8 mouse cellular contexts compared by ENCODE assay signal in the genomic region with DNA sequence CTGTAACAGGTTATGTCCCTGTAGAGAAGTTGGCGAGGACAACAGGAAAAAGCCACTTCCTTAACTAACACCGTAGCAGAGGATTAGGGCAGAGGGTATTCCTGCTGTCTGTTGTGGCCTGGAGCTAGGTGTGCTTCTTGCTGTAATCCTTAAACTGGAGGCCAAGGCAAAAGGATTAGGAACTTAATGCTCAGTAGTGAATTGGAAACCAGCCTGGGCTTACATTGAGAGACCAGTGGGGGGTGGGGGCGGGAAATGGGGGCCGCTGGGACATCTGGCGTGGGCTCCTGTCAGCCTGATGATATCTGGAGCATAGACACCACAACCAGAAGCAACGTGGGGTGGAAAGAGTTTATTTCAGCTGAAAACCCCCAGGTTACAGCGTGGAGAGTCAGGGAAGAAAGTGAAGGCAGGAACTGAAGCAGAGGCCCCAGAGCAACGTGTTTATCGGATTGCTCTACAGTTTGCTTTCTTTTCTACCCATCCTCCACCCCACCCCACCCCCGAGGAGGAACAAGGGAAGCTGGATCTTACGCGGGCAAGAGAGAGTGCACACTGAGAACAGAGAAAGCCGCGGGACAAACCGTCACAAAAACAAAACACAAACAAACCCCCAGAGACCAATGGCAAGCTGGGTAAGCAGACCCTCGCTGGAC. TPM values are rescaled to one million over a fixed set of nuclear protein-coding genes. Genes with fewer than 3 reads are reported as not detected.
DNase-seq lines count a peak whose midpoint lies in the region; ATAC-seq and TF ChIP-seq lines count a peak whose summit lies in the region.

No protein-coding gene starts in this region.

- H3K9me3 ChIP-seq in kidney, embryonic 15.5 days (replicated peaks) = no peaks in the 10 kb centered on the region
- no peaks in the 10 kb centered on the region for H3K9me3 ChIP-seq in embryonic facial prominence, embryonic 13.5 days
- no peaks in the 10 kb centered on the region for H3K9me3 ChIP-seq in intestine, embryonic 16.5 days (ENCODE audit: control insufficient read depth, low read length)
- no peaks in the 10 kb centered on the region for H3K9me3 ChIP-seq in midbrain, postnatal 0 days (ENCODE audit: low read length)

- no peak for DNase-seq in kidney, postnatal 36 days
- DNase-seq in midbrain, postnatal 0 days (ENCODE audit: low spot score) = no peak
- no peak for DNase-seq in layer of hippocampus, postnatal 10 days (ENCODE audit: low spot score in 2 of 2)
- DNase-seq in cerebellum, postnatal 14 days = no peak
- no peak for DNase-seq in kidney, adult 8-10 months

- TF ChIP-seq CTCF in midbrain, postnatal 0 days (IDR thresholded peaks at IDR 0.05) = no peak

- peak overlapping the region; percentile 32 for H3K4me3 ChIP-seq in kidney, embryonic 15.5 days (replicated peaks)
- peak overlapping the region; percentile 19 for H3K4me3 ChIP-seq in embryonic facial prominence, embryonic 13.5 days
- peak overlapping the region; percentile 34 for H3K4me3 ChIP-seq in intestine, embryonic 16.5 days (ENCODE audit: low read length)
- no peak overlapping the region for H3K4me3 ChIP-seq in midbrain, postnatal 0 days (ENCODE audit: low read depth, low read length)

- H3K4me1 ChIP-seq in kidney, embryonic 15.5 days = peaks cover 27% of the 10 kb centered on the region
- peaks cover 15% of the 10 kb centered on the region for H3K4me1 ChIP-seq in embryonic facial prominence, embryonic 13.5 days
- H3K4me1 ChIP-seq in intestine, embryonic 16.5 days (ENCODE audit: control insufficient read depth, insufficient read depth, low read length) = peaks cover 28% of the 10 kb centered on the region
- no peaks in the 10 kb centered on the region for H3K4me1 ChIP-seq in midbrain, postnatal 0 days (ENCODE audit: insufficient read depth, low read length)

- no peaks in the 10 kb centered on the region for H3K27me3 ChIP-seq in kidney, embryonic 15.5 days
- H3K27me3 ChIP-seq in embryonic facial prominence, embryonic 13.5 days = no peaks in the 10 kb centered on the region
- no peaks in the 10 kb centered on the region for H3K27me3 ChIP-seq in intestine, embryonic 16.5 days (replicated peaks; ENCODE audit: control insufficient read depth, insufficient read depth, low read length)
- H3K27me3 ChIP-seq in midbrain, postnatal 0 days (ENCODE audit: insufficient read depth, low read length) = no peaks in the 10 kb centered on the region

- peak overlapping the region; percentile 53 for H3K4me2 ChIP-seq in kidney, embryonic 15.5 days
- H3K4me2 ChIP-seq in embryonic facial prominence, embryonic 13.5 days = peak overlapping the region; percentile 54
- H3K4me2 ChIP-seq in intestine, embryonic 16.5 days (ENCODE audit: low read depth, low read length) = peak overlapping the region; percentile 56
- H3K4me2 ChIP-seq in midbrain, postnatal 0 days (ENCODE audit: low read depth, low read length, poor library complexity, severe bottlenecking) = 0 out of 2 replicates have a peak overlapping the region, but pooled peaks have one; percentile 12

- peak overlapping the region; percentile 26; the same call in 1 of the 2 replicates for H3K9ac ChIP-seq in kidney, embryonic 15.5 days
- H3K9ac ChIP-seq in embryonic facial prominence, embryonic 13.5 days = peak overlapping the region; percentile 41; the same call in 1 of the 2 replicates
- H3K9ac ChIP-seq in intestine, embryonic 16.5 days (ENCODE audit: low read depth, low read length) = peak overlapping the region; percentile 60
- H3K9ac ChIP-seq in midbrain, postnatal 0 days (replicated peaks; ENCODE audit: low read length, poor library complexity, severe bottlenecking) = no peak overlapping the region

- H3K27ac ChIP-seq in kidney, embryonic 15.5 days = peak overlapping the region; percentile 64
- H3K27ac ChIP-seq in embryonic facial prominence, embryonic 13.5 days = peak overlapping the region; percentile 69
- peak overlapping the region; percentile 86 for H3K27ac ChIP-seq in intestine, embryonic 16.5 days (ENCODE audit: low read length)
- H3K27ac ChIP-seq in midbrain, postnatal 0 days (ENCODE audit: low read depth, low read length) = no peak overlapping the region

- no peak; the same call in 1 of the 2 replicates for ATAC-seq in kidney, embryonic 15.5 days (replicated peaks; ENCODE audit: low FRiP score)
- ATAC-seq in embryonic facial prominence, embryonic 13.5 days (ENCODE audit: insufficient number of reproducible peaks, insufficient read depth, low FRiP score, low TSS enrichment, low read depth) = no peak
- peak; percentile 23; the same call in 1 of the 2 replicates for ATAC-seq in intestine, embryonic 16.5 days
- ATAC-seq in midbrain, postnatal 0 days (ENCODE audit: low FRiP score) = no peak

- no peaks in the 10 kb centered on the region for H3K36me3 ChIP-seq in kidney, embryonic 15.5 days
- H3K36me3 ChIP-seq in embryonic facial prominence, embryonic 13.5 days = no peaks in the 10 kb centered on the region
- H3K36me3 ChIP-seq in intestine, embryonic 16.5 days (ENCODE audit: control insufficient read depth, insufficient read depth, low read length) = no peaks in the 10 kb centered on the region
- H3K36me3 ChIP-seq in midbrain, postnatal 0 days (ENCODE audit: insufficient read depth, low read length) = no peaks in the 10 kb centered on the region

- WGBS in kidney, embryonic 15.5 days = 11% methylated on average over 16 of the region's 16 CpGs
- WGBS in embryonic facial prominence, embryonic 13.5 days = 3% methylated on average over 16 of the region's 16 CpGs
- 8% methylated on average over 16 of the region's 16 CpGs for WGBS in intestine, embryonic 16.5 days
- WGBS in midbrain, postnatal 0 days = 3% methylated on average over 16 of the region's 16 CpGs

RNA-seq across cellular contexts. Expression of a gene that starts 18.9 kb away (rescaled TPM):
- 84.6 and 91.9 TPM in 2 replicates for polyA plus RNA-seq in kidney, embryonic 15.5 days (2015; fragmentation: Nextera tagmentation; extraction: Ambion mirVana)
- polyA plus RNA-seq in embryonic facial prominence, embryonic 13.5 days (2015; fragmentation: Nextera tagmentation; extraction: Ambion mirVana) = 50.1 and 54.3 TPM in 2 replicates
- polyA plus RNA-seq in intestine, embryonic 16.5 days (2015; fragmentation: Nextera tagmentation; extraction: Ambion mirVana) = 104 and 108 TPM in 2 replicates
- total RNA-seq in midbrain, postnatal 0 days (2014; rRNA removed) = 28.4 and 30.1 TPM in 2 replicates
- polyA plus RNA-seq in midbrain, postnatal 0 days (2015; fragmentation: Nextera tagmentation; extraction: Ambion mirVana) = 19.8 and 21.4 TPM in 2 replicates
- total RNA-seq in layer of hippocampus, postnatal 10 days (2021) = 10 to 100 TPM; 24.5 to 25.8 TPM

RNA-seq across cellular contexts. Expression of a gene that starts 20.0 kb away (rescaled TPM):
- 2.4 and 2.6 TPM in 2 replicates for polyA plus RNA-seq in kidney, embryonic 15.5 days (2015; fragmentation: Nextera tagmentation; extraction: Ambion mirVana)
- 1.3 and 1.7 TPM in 2 replicates for polyA plus RNA-seq in embryonic facial prominence, embryonic 13.5 days (2015; fragmentation: Nextera tagmentation; extraction: Ambion mirVana)
- 0.76 TPM in 2 replicates for polyA plus RNA-seq in intestine, embryonic 16.5 days (2015; fragmentation: Nextera tagmentation; extraction: Ambion mirVana)
- total RNA-seq in midbrain, postnatal 0 days (2014; rRNA removed) = 0.60 TPM in 1 of 2 replicates, not detected in the other
- 0.17 and 0.21 TPM in 2 replicates for polyA plus RNA-seq in midbrain, postnatal 0 days (2015; fragmentation: Nextera tagmentation; extraction: Ambion mirVana)
- under 1 TPM in 1 of 2 experiments, not detected in 1; 0.18 TPM for total RNA-seq in layer of hippocampus, postnatal 10 days (2021)

RNA-seq across cellular contexts. Expression of a gene that starts 26.1 kb away (rescaled TPM):
- polyA plus RNA-seq in kidney, embryonic 15.5 days (2015; fragmentation: Nextera tagmentation; extraction: Ambion mirVana) = 166 and 172 TPM in 2 replicates
- polyA plus RNA-seq in embryonic facial prominence, embryonic 13.5 days (2015; fragmentation: Nextera tagmentation; extraction: Ambion mirVana) = 134 and 138 TPM in 2 replicates
- 228 and 239 TPM in 2 replicates for polyA plus RNA-seq in intestine, embryonic 16.5 days (2015; fragmentation: Nextera tagmentation; extraction: Ambion mirVana)
- total RNA-seq in midbrain, postnatal 0 days (2014; rRNA removed) = 39.2 and 42.7 TPM in 2 replicates
- 147 TPM in 2 replicates for polyA plus RNA-seq in midbrain, postnatal 0 days (2015; fragmentation: Nextera tagmentation; extraction: Ambion mirVana)
- total RNA-seq in layer of hippocampus, postnatal 10 days (2021) = 10 to 100 TPM; 76.4 to 82.3 TPM

RNA-seq across cellular contexts. Expression of a gene that starts 39.0 kb away (rescaled TPM):
- polyA plus RNA-seq in kidney, embryonic 15.5 days (2015; fragmentation: Nextera tagmentation; extraction: Ambion mirVana) = 199 and 212 TPM in 2 replicates
- polyA plus RNA-seq in embryonic facial prominence, embryonic 13.5 days (2015; fragmentation: Nextera tagmentation; extraction: Ambion mirVana) = 219 and 247 TPM in 2 replicates
- 119 and 129 TPM in 2 replicates for polyA plus RNA-seq in intestine, embryonic 16.5 days (2015; fragmentation: Nextera tagmentation; extraction: Ambion mirVana)
- total RNA-seq in midbrain, postnatal 0 days (2014; rRNA removed) = 132 and 138 TPM in 2 replicates
- polyA plus RNA-seq in midbrain, postnatal 0 days (2015; fragmentation: Nextera tagmentation; extraction: Ambion mirVana) = 243 and 270 TPM in 2 replicates
- total RNA-seq in layer of hippocampus, postnatal 10 days (2021) = 100 to 1,000 TPM in 1 of 2 experiments, 10 to 100 TPM in 1; 95.4 to 107 TPM

RNA-seq across cellular contexts. Expression of a gene that starts 40.4 kb away (rescaled TPM):
- 0.49 and 1.4 TPM in 2 replicates for polyA plus RNA-seq in kidney, embryonic 15.5 days (2015; fragmentation: Nextera tagmentation; extraction: Ambion mirVana)
- not detected in 2 replicates for polyA plus RNA-seq in embryonic facial prominence, embryonic 13.5 days (2015; fragmentation: Nextera tagmentation; extraction: Ambion mirVana)
- 0.37 TPM in 1 of 2 replicates, not detected in the other for polyA plus RNA-seq in intestine, embryonic 16.5 days (2015; fragmentation: Nextera tagmentation; extraction: Ambion mirVana)
- not detected in 2 replicates for total RNA-seq in midbrain, postnatal 0 days (2014; rRNA removed)
- polyA plus RNA-seq in midbrain, postnatal 0 days (2015; fragmentation: Nextera tagmentation; extraction: Ambion mirVana) = not detected in 2 replicates
- not detected for total RNA-seq in layer of hippocampus, postnatal 10 days (2021)
